Mouse (Mus musculus): Measurements from ENCODE around the gene Vmn1r230.

Gene Vmn1r230

DNA sequence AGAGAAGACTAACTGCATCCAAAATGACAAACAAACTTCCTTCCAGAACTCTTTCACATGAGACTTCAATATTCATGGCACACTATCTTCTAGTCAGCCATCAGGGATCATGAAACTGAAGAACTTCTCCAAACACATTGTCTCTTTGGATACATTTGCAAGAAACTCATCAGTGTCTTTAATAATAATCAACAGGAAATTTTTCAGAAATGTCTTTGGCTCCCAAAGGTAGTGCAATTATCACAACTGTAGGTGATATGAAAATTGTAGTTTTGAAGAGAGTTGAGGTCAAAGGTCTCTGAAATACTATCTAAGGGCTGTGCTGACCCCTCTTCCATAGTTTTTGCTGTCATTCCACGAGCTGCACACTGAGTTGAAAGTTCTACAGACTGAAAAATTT is at the start of gene Vmn1r230:
TSS of gene Vmn1r230 (plus strand) at position 301 of the 400 bp plus-strand sequence.
- DNase-seq: no peak

DNA sequence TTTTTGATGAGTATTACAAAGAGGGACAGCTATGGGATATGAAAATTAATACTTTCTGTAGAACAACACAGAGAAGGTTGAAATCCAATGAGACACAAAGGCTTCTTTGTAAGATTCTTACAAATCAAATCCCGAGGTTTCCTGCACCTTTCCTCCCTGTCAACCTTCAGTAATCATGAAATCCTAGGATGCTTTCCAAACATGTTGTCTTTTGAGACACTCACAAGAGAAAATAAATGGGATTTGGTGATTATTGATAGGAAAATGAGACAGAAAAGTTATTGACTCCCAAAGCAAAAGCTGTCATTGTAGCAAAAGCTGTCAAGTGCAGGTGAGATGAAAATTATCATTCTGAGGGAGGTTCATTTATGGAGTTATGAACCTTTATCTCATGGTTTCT is 29.0 kb upstream of the Vmn1r230 start, which contains the start of gene Vmn1r229:
TSS of gene Vmn1r229 (plus strand) at position 301 of the 400 bp plus-strand sequence.
- DNase-seq: no peak
